Mouse (Mus musculus): ENCODE measurements at regions not wholly inside any gene's neighbourhood (a gene's known extent, or its start where the extent isn't known, plus 50 kb on each side); places are given as distances from the start of the nearest gene placed in this dataset.
A peak's percentile ranks its signal among the peaks of the same experiment; 100 is the strongest.

- DNase-seq: no peak
Observed at GRCm38 (mm10) chr5:41476001-41476400, 232.0 kb downstream of the Rab28 start.

- DNase-seq: no peak
Observed at GRCm38 (mm10) chr5:41445512-41446005, 262.4 kb downstream of the Rab28 start.

- DNase-seq: no peak
Observed at GRCm38 (mm10) chr5:41441081-41441480, 266.9 kb downstream of the Rab28 start.

- DNase-seq: no peak
Observed at GRCm38 (mm10) chr5:41419121-41419874, 288.7 kb downstream of the Rab28 start.

- DNase-seq: no peak
Observed at GRCm38 (mm10) chr5:41409070-41409668, 298.8 kb downstream of the Rab28 start.

GRCm38 (mm10) chr5:41392802-41393234 is 315.1 kb downstream of the Rab28 start:
- DNase-seq: peak; percentile 5

- DNase-seq: no peak
Observed at GRCm38 (mm10) chr5:41392137-41392554, 315.8 kb downstream of the Rab28 start.

- no peak for DNase-seq
Observed at GRCm38 (mm10) chr5:41373409-41373808, 334.5 kb downstream of the Rab28 start.

GRCm38 (mm10) chr5:41371461-41371860 is 336.5 kb downstream of the Rab28 start:
- no peak for DNase-seq

- DNase-seq: no peak
Observed at GRCm38 (mm10) chr5:41370356-41370755, 337.6 kb downstream of the Rab28 start.

- no peak for DNase-seq
Observed at GRCm38 (mm10) chr5:41369907-41370306, 338.1 kb downstream of the Rab28 start.

GRCm38 (mm10) chr5:41365883-41366282 is 342.1 kb downstream of the Rab28 start:
- no peak for DNase-seq

GRCm38 (mm10) chr5:41348410-41348821 is 359.5 kb downstream of the Rab28 start:
- DNase-seq: no peak

- no peak for DNase-seq
Observed at GRCm38 (mm10) chr5:41347416-41347815, 360.5 kb downstream of the Rab28 start.

GRCm38 (mm10) chr5:41340581-41340980 is 367.4 kb downstream of the Rab28 start:
- no peak for DNase-seq

GRCm38 (mm10) chr5:41296440-41296839 is 411.5 kb downstream of the Rab28 start:
- DNase-seq: no peak

GRCm38 (mm10) chr5:41266731-41267130 is 441.2 kb downstream of the Rab28 start:
- DNase-seq: no peak

- DNase-seq: no peak
Observed at GRCm38 (mm10) chr5:41266317-41266716, 441.6 kb downstream of the Rab28 start.

- DNase-seq: no peak
Observed at GRCm38 (mm10) chr5:41261654-41262237, 446.2 kb downstream of the Rab28 start.
